Mouse (Mus musculus): ENCODE results near the gene Rhoh. TPM values are rescaled to one million over a fixed set of nuclear protein-coding genes. Genes with fewer than 3 reads are reported as not detected.

Rhoh gene
- polyA plus RNA-seq, 1 experiment from 2014 or later: 0.39 TPM

DNA sequence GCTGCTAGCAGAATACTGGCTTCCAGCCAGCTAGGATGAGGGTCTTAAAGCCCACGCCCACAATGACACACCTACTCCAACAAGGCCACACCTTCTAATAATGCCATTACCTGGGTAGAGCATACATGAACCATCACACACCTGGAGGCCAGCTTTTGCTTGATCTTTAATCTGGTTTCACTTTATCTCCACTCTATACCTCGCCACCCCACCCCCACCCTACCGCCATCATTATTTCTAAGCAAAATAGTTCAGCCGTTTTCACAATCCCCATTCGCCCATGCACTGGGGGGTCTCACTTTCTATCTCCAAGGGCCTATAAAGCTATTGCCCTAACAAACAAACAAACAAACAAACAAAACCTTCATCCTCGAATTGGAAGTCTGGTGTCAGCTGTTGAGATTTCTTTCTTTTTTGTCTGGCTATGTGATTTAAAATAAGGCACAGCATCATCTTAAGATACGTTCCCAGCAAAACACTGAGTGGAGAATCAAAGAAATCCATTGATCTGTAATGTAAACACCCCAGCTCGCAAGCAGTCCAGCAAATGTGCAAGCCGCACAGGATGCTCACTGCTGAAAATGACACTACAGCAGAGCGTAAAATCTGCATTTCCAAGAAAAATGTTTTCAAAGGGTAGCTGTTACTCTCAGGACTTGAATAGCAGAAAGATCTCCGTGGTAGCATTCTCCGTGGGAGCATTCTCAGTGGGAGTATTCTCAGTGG is 59.9 kb downstream of the Rhoh start:
- 78% methylated on average over 12 of the region's 12 CpGs for WGBS
- Histone ChIP-seq H3K9ac (replicated peaks; ENCODE audit: low read depth, low read length) (no peak overlapping the region), H3K27me3 (ENCODE audit: control insufficient read depth, insufficient read depth, low read length) (no peaks in the 10 kb centered on the region), H3K4me2 (ENCODE audit: low read depth, low read length) (no peak overlapping the region), H3K36me3 (ENCODE audit: control insufficient read depth, insufficient read depth, low read length) (no peaks in the 10 kb centered on the region), H3K4me1 (ENCODE audit: control insufficient read depth, insufficient read depth, low read length) (peaks cover 4% of the 10 kb centered on the region; the same call in 1 of the 2 replicates), H3K27ac (ENCODE audit: low read depth, low read length) (no peak overlapping the region), H3K9me3 (ENCODE audit: control insufficient read depth, low read length) (no peaks in the 10 kb centered on the region), H3K4me3 (ENCODE audit: low read depth, low read length) (no peak overlapping the region)
- ATAC-seq (ENCODE audit: low read depth): no peak

DNA sequence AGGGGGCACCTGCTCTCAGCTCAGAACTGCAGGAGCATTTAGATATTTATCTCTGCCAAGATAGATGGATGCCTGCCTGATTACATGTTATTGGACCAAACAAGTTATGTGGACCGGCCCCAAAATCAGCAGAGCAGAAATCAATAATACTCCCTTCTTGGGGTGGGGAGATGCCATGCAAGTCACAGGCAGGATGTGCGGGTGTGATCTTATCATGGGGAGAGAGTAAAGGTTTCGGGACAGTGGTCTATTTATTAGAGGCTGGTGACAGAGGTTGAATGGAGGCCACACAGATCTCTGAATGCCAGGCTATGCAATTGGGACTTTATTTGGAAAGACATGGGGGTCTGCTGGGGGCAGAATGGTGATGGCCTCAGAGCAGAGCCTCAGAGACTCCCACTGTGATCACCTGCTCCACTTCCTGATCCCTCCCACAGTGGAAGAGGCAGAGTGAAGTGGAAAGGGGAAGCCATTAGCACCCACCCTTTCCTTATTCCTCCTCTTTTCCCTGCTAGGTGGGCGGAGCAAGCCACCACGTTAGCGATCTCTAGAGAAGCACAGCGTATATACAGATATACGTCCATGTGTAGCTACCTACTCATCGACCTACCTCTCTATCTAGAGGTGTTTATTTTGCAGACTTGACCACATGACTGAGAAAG is 60.6 kb downstream of the Rhoh start:
- ATAC-seq (ENCODE audit: low read depth): no peak
- Histone ChIP-seq H3K27ac (ENCODE audit: low read depth, low read length) (no peak overlapping the region), H3K4me3 (ENCODE audit: low read depth, low read length) (no peak overlapping the region), H3K4me1 (ENCODE audit: control insufficient read depth, insufficient read depth, low read length) (peaks cover 4% of the 10 kb centered on the region; the same call in 1 of the 2 replicates), H3K27me3 (ENCODE audit: control insufficient read depth, insufficient read depth, low read length) (no peaks in the 10 kb centered on the region), H3K9ac (replicated peaks; ENCODE audit: low read depth, low read length) (no peak overlapping the region), H3K4me2 (ENCODE audit: low read depth, low read length) (no peak overlapping the region), H3K9me3 (ENCODE audit: control insufficient read depth, low read length) (no peaks in the 10 kb centered on the region), H3K36me3 (ENCODE audit: control insufficient read depth, insufficient read depth, low read length) (no peaks in the 10 kb centered on the region)
- 81% methylated on average over 9 of the region's 9 CpGs for WGBS

DNA sequence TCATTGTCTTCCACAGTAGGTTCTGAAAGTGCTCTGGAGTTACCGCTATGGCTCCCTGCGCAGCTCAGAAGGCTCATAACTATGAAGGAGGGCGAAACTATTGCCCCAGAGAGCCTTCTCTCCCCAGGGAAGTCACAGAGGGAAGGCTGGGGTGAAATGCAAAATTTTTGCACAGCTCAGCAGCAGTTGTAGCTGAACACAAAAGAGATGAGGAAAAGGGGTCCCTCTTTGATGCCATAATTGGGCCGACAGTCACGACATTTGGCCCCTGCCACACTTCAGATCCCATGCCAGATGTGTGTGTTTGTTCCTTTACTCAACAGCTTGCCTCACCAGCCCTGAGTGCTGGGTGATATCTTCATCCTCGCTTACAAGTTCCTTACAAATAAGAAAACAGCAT is 65.7 kb downstream of the Rhoh start:
- H3K4me1 ChIP-seq (ENCODE audit: control insufficient read depth, insufficient read depth, low read length): no peaks in the 10 kb centered on the region
- no peaks in the 10 kb centered on the region for H3K9me3 ChIP-seq (ENCODE audit: control insufficient read depth, low read length)
- H3K36me3 ChIP-seq (ENCODE audit: control insufficient read depth, insufficient read depth, low read length): no peaks in the 10 kb centered on the region
- H3K27me3 ChIP-seq (ENCODE audit: control insufficient read depth, insufficient read depth, low read length): no peaks in the 10 kb centered on the region
- H3K27ac ChIP-seq (ENCODE audit: low read depth, low read length): no peak overlapping the region
- WGBS: 81% methylated on average over 6 of the region's 6 CpGs
- H3K9ac ChIP-seq (replicated peaks; ENCODE audit: low read depth, low read length): no peak overlapping the region
- no peak overlapping the region for H3K4me3 ChIP-seq (ENCODE audit: low read depth, low read length)
- H3K4me2 ChIP-seq (ENCODE audit: low read depth, low read length): no peak overlapping the region
- ATAC-seq (ENCODE audit: low read depth): no peak

DNA sequence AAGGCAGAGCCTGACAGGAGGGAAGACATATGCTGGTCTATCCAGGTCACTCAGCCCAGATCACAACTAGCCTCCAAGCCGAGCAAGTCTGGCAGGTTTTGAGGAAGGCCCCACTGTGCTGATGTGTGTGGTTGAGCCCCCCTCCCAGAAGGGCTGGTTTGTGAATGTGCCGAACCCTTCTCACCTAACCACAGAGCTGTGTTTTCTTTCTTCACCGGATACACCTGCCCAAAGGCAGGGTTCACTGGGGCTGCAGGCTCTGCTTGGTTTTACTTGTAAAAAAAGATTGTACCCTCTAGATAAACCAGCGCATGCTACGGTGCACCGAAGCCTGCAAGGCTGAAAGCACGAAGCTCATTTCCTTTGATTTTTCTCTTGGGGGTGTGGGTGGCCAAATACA is 68.1 kb downstream of the Rhoh start:
- Histone ChIP-seq H3K4me3 (ENCODE audit: low read depth, low read length) (no peak overlapping the region), H3K4me1 (ENCODE audit: control insufficient read depth, insufficient read depth, low read length) (no peaks in the 10 kb centered on the region), H3K27me3 (ENCODE audit: control insufficient read depth, insufficient read depth, low read length) (no peaks in the 10 kb centered on the region), H3K4me2 (ENCODE audit: low read depth, low read length) (no peak overlapping the region), H3K36me3 (ENCODE audit: control insufficient read depth, insufficient read depth, low read length) (no peaks in the 10 kb centered on the region), H3K9ac (replicated peaks; ENCODE audit: low read depth, low read length) (no peak overlapping the region), H3K9me3 (ENCODE audit: control insufficient read depth, low read length) (no peaks in the 10 kb centered on the region), H3K27ac (ENCODE audit: low read depth, low read length) (no peak overlapping the region)
- 72% methylated on average over 7 of the region's 7 CpGs for WGBS
- no peak for ATAC-seq (ENCODE audit: low read depth)

DNA sequence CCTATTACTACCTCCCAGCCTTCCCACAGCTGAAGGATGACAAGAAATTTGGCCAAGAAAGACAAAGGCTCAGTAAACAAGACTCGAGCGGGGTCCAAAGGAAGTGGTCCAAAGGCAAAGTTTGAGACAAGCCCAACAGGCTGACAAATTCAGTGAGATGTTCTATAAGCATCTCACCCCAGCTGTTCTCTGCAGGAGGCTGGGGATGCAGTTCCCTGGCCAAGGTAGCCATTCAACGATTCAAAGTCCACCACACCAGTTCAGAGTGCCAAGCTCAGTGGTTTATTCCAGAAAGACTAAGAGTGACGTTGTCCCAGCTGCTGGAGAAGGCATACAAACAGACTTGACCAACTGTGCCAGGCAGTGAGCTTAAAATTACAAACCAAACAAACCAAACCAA is 69.2 kb downstream of the Rhoh start:
- H3K4me3 ChIP-seq (ENCODE audit: low read depth, low read length): no peak overlapping the region
- no peaks in the 10 kb centered on the region for H3K9me3 ChIP-seq (ENCODE audit: control insufficient read depth, low read length)
- ATAC-seq (ENCODE audit: low read depth): no peak
- no peaks in the 10 kb centered on the region for H3K27me3 ChIP-seq (ENCODE audit: control insufficient read depth, insufficient read depth, low read length)
- H3K36me3 ChIP-seq (ENCODE audit: control insufficient read depth, insufficient read depth, low read length): no peaks in the 10 kb centered on the region
- no peak overlapping the region for H3K4me2 ChIP-seq (ENCODE audit: low read depth, low read length)
- WGBS: 80% methylated on average over 4 of the region's 4 CpGs
- H3K4me1 ChIP-seq (ENCODE audit: control insufficient read depth, insufficient read depth, low read length): no peaks in the 10 kb centered on the region
- H3K27ac ChIP-seq (ENCODE audit: low read depth, low read length): no peak overlapping the region
- H3K9ac ChIP-seq (replicated peaks; ENCODE audit: low read depth, low read length): no peak overlapping the region

DNA sequence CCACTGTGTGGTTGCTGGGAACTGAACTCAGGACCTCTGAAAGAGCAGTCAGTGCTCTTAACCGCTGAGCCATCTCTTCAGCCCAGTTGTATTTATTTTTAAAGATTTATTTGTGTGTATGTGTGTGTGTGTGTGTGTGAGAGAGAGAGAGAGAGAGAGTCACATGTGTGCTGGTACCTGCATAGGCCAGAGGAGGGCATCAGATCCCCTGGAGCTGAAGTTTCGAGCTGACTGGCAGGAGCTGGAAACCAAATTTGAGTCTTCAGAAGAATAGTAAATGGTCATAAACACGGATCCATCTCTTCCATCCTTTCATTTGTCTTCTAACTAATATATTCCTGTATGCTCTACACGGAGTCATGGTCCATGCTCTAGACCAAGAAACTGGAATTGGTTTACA is 72.2 kb downstream of the Rhoh start:
- Histone ChIP-seq H3K36me3 (ENCODE audit: control insufficient read depth, insufficient read depth, low read length) (no peaks in the 10 kb centered on the region), H3K27ac (ENCODE audit: low read depth, low read length) (no peak overlapping the region), H3K4me3 (ENCODE audit: low read depth, low read length) (no peak overlapping the region), H3K27me3 (ENCODE audit: control insufficient read depth, insufficient read depth, low read length) (no peaks in the 10 kb centered on the region), H3K4me1 (ENCODE audit: control insufficient read depth, insufficient read depth, low read length) (no peaks in the 10 kb centered on the region), H3K9ac (replicated peaks; ENCODE audit: low read depth, low read length) (no peak overlapping the region), H3K4me2 (ENCODE audit: low read depth, low read length) (no peak overlapping the region), H3K9me3 (ENCODE audit: control insufficient read depth, low read length) (no peaks in the 10 kb centered on the region)
- ATAC-seq (ENCODE audit: low read depth): no peak
- WGBS: 91% methylated on average over 4 of the region's 4 CpGs

DNA sequence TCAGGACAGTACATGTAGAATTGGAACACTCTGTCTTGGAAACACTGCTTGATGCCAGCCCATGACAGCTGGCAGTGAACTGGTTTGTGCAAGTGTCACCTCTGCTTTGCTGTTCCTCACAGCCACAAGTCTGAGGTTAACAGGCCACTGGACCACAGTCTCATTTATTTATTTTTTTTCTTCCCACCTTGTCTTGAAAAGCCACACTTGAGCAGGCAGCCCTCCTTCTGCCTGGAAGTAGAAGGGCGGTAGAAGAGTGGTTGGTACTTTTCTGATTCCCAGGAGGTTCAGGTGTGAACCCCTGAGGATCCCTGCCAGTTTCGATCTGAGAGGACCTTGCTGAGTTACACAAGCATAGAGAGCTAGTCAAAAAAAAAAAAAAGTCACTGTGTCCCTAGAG is 72.8 kb downstream of the Rhoh start:
- no peaks in the 10 kb centered on the region for H3K27me3 ChIP-seq (ENCODE audit: control insufficient read depth, insufficient read depth, low read length)
- no peak for ATAC-seq (ENCODE audit: low read depth)
- no peak overlapping the region for H3K4me2 ChIP-seq (ENCODE audit: low read depth, low read length)
- no peak overlapping the region for H3K4me3 ChIP-seq (ENCODE audit: low read depth, low read length)
- no peaks in the 10 kb centered on the region for H3K9me3 ChIP-seq (ENCODE audit: control insufficient read depth, low read length)
- H3K36me3 ChIP-seq (ENCODE audit: control insufficient read depth, insufficient read depth, low read length): no peaks in the 10 kb centered on the region
- 93% methylated on average over 2 of the region's 2 CpGs for WGBS
- no peaks in the 10 kb centered on the region for H3K4me1 ChIP-seq (ENCODE audit: control insufficient read depth, insufficient read depth, low read length)
- no peak overlapping the region for H3K27ac ChIP-seq (ENCODE audit: low read depth, low read length)
- no peak overlapping the region for H3K9ac ChIP-seq (replicated peaks; ENCODE audit: low read depth, low read length)

DNA sequence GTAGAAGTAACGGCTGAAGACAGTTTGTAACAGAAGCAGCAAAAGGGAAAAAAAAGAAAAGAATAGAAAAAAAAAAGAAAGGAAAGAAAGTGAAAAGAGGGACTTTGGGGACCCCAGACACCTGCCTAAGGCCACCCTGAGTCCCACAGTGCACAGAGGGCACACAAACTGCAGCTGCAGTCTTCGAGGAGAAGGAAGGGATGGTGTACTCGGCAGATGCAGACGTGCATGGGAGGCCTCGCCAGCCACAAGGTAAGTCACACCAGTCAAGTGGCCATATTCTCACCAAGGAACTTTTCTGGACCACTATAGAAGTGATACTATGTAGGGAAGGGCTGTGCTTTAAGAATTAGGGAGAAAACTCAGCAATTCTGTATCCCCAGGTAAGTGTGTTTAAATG is 73.8 kb downstream of the Rhoh start, which contains the start of gene Chrna9:
Gene Chrna9 (plus strand): TSS at position 139 of the 400 bp plus-strand sequence.
- Histone ChIP-seq H3K27ac (ENCODE audit: low read depth, low read length) (no peak within 1 kb of the TSS), H3K4me3 (ENCODE audit: low read depth, low read length) (no peak within 1 kb of the TSS), H3K36me3 (ENCODE audit: control insufficient read depth, insufficient read depth, low read length) (no peaks in the 10 kb centered on the region), H3K9me3 (ENCODE audit: control insufficient read depth, low read length) (no peaks in the 10 kb centered on the region), H3K4me2 (ENCODE audit: low read depth, low read length) (no peak within 1 kb of the TSS), H3K4me1 (ENCODE audit: control insufficient read depth, insufficient read depth, low read length) (no peaks in the 10 kb centered on the region), H3K9ac (replicated peaks; ENCODE audit: low read depth, low read length) (no peak within 1 kb of the TSS), H3K27me3 (ENCODE audit: control insufficient read depth, insufficient read depth, low read length) (no peaks in the 10 kb centered on the region)
- ATAC-seq (ENCODE audit: low read depth): no peak
- WGBS: 87% methylated on average over 5 of the region's 5 CpGs

DNA sequence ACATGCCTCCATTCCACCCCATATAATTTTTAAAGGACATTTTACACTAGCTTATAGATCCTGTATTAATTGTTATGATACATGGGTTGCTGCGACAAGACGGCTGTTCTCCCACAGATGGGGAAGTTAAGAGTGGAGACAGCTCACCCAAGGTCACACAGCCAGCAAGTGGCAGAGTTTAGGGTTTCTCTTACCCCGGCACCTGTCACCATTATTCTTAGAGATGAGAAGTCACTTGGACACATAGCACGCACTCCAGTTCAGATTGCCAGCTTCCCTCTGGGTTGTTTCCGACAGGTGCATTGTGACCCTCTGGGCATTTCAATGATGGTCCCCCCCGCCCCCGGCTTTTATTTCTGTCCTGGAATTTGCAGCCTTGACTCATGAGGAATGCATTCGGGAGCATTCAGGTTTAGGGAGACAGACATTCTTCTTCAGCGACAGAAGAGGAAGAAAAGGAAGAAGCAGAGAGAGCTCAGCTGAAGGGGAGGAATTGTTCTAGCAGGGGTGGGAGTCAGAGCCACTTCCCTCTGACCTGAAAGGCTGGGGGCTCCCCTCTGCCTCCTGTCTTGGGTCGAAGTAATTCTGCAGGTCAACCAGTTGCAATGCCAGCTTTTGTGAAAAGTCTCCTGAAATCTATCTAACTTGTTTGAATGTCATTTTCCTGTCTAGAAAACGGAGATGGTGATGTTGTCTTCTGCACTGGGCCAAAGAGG is 76.2 kb downstream of the Rhoh start:
- Histone ChIP-seq H3K27me3 (ENCODE audit: control insufficient read depth, insufficient read depth, low read length) (no peaks in the 10 kb centered on the region), H3K36me3 (ENCODE audit: control insufficient read depth, insufficient read depth, low read length) (no peaks in the 10 kb centered on the region), H3K9ac (replicated peaks; ENCODE audit: low read depth, low read length) (no peak overlapping the region), H3K27ac (ENCODE audit: low read depth, low read length) (no peak overlapping the region), H3K9me3 (ENCODE audit: control insufficient read depth, low read length) (no peaks in the 10 kb centered on the region), H3K4me2 (ENCODE audit: low read depth, low read length) (no peak overlapping the region), H3K4me1 (ENCODE audit: control insufficient read depth, insufficient read depth, low read length) (no peaks in the 10 kb centered on the region), H3K4me3 (ENCODE audit: low read depth, low read length) (no peak overlapping the region)
- WGBS: 64% methylated on average over 11 of the region's 11 CpGs
- no peak for ATAC-seq (ENCODE audit: low read depth)

All from neural tube, embryonic 14.5 days (tissue).